Mouse (Mus musculus) c-Kit-negative CD71-positive TER-119-positive erythroid progenitor cells, embryonic 14.5 days (primary cell): Measurements from ENCODE around the gene Pik3cd.
"Not testable (repeated sequence)": the region's sequence is repeated elsewhere in the genome, so short reads cannot be mapped to it uniquely, and the experiment has no call there.

Source experiments
- DNase-seq: peaks from one replicate; pipeline ENCODE4 v3.0.0-alpha.2; 2013; ENCODE audit warnings: low read depth, low spot score

Gene Pik3cd

GRCm38 (mm10) chr4:149702210-149702979, at the start of gene Pik3cd:
Gene Pik3cd, minus strand, starts transcription at chr4:149702571.
- DNase-seq: no peak

- DNase-seq: no peak
Measured at GRCm38 (mm10) chr4:149750671-149751070, 48.3 kb upstream of the Pik3cd start.

DNA sequence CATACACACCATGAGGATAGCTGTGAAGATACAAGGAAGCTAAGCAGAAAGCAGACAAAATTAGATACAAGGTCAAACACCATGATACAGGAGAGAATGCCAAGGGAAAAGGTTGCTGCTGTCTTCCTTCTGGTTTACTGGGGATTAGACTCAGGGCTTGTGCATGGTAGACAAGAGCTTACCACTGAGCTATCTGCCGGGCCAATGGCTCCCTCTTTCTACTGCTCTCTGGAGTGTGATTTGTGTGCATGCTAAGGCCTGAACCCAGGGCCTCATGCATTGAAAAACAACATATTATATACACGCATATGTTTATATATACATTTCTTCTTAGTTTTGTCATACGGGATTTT, 47.3 kb upstream of the Pik3cd start:
- DNase-seq: not testable (repeated sequence)

DNA sequence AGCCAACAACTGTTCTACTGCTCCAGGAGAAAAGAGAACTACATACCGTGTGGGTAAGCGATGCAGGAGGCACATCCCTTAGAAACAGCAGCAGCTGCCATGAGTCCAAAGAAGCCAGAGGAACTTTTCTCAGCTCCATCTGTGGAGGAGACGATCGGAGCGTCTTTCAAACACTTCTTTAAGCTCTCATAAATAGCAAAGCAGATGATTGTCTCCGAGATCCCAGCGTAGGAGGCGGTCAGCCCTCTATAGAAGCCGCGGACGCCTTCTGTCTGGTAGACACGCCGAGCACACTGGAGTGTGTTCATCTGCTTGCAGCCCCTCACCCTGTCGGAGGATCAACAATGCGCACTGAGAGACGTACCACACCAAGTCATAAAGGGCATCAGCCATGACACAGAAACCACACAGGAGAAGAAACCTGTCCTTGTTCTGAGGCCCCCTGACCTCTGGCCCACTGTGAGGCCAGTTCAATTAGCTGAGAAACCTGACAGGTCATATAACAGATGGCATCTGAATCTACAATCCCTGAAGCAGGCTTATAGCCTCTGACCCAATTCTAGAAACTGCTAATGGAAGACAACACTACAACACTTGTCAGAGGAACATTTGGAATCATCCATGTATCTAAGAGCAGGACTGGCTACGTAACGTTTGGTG, 46.8 kb upstream of the Pik3cd start:
- DNase-seq: no peak

GRCm38 (mm10) chr4:149744119-149744518, 41.7 kb upstream of the Pik3cd start:
- DNase-seq: no peak

- DNase-seq: no peak
Measured at GRCm38 (mm10) chr4:149742011-149742530, 39.7 kb upstream of the Pik3cd start.

DNA sequence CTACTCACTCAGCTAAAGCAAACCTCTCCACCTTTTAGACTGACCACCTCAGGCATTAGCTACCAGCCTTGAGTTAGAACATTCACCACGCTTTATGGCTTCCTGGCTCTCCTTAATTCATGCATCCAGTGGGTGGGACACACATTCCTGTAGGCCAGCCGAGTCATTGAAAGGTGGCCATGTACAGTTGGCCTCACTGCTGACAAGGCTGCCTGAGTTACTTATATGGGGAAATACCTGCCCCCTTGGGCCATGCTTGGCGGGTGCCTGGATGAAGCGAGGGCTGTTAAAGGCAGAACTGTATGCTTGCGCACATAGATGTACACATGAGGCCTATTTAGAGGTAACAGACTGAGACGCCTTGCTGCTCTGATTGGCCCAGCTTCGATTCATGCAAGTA, 37.9 kb upstream of the Pik3cd start:
- no peak for DNase-seq

GRCm38 (mm10) chr4:149739478-149739877, 37.1 kb upstream of the Pik3cd start:
- no peak for DNase-seq

DNA sequence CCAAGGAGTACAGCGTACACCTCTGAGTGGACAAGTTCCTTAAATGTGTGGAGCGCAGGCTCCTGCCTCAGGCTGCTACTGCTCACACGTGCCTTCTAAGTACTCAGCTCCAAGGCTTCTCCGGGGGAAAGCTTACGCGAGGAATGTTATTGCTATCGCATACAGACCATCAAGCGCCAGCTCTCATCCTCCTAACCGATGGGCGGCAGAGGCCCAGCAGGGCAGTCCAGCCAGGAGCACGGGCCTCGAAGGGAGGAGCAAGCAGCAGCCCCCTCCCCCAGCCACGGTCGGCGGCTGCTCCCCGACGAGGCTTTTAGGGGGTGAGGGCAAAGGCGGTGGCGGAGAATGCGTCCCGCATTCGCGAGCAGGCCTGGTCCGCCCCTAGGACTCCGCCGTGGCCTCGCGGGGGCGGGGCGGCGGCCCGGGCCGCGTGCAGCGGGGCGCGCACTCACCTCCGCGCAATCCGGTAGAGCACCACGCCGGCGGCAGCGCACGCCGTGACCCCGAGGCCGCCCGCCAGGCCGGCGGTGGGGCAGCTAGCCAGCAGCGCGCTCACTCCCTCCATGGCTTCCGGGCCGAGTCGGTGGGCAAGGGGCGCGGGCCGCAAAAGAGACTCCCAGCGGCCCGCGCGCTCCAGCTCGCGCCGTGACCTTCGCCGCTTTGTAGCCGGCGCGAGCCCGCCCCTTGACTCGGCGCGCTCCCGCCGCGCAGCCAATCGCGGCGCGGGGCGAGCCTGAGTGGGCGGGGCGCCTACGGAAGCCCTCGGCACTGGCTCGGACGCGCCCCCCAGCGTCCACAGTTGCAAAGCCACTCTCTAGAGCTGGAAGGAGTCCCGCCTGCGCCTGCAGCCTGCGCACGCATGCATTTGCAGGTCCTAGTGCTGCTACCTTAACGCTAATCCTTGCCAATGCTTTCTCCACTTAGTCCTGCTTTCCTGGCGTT, 35.3 kb upstream of the Pik3cd start, which contains the start of gene Tmem201:
Gene Tmem201 (minus strand): TSS at position 662 of the 942 bp plus-strand sequence.
- peak; percentile 83 for DNase-seq

- DNase-seq: no peak
Measured at GRCm38 (mm10) chr4:149736581-149736980, 34.2 kb upstream of the Pik3cd start.

GRCm38 (mm10) chr4:149735624-149736250, 33.4 kb upstream of the Pik3cd start:
- no peak for DNase-seq

GRCm38 (mm10) chr4:149734730-149735475, 32.5 kb upstream of the Pik3cd start:
- DNase-seq: no peak

DNA sequence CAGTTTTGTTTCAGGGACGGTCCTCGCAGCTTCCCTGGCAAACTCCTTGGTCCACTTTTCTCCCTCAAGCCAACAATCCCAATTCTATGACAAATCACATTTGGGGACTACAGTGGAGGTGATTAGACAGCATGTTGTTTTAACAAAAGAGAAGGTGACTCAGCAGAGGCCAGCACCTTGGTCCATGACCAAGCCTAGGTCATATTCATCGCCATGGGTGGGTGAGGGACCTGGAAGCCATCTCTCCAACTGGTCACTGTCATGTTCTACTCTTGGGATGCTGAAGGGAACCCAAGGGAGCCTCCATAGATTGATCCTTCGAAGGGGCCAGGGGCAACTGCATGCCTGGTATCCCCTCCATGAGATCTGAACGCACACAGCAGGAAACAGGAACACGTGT, 31.9 kb upstream of the Pik3cd start:
- DNase-seq: no peak

- DNase-seq: no peak
Measured at GRCm38 (mm10) chr4:149733748-149734147, 31.4 kb upstream of the Pik3cd start.

GRCm38 (mm10) chr4:149732800-149733199, 30.4 kb upstream of the Pik3cd start:
- no peak for DNase-seq

GRCm38 (mm10) chr4:149732313-149732712, 29.9 kb upstream of the Pik3cd start:
- DNase-seq: no peak

DNA sequence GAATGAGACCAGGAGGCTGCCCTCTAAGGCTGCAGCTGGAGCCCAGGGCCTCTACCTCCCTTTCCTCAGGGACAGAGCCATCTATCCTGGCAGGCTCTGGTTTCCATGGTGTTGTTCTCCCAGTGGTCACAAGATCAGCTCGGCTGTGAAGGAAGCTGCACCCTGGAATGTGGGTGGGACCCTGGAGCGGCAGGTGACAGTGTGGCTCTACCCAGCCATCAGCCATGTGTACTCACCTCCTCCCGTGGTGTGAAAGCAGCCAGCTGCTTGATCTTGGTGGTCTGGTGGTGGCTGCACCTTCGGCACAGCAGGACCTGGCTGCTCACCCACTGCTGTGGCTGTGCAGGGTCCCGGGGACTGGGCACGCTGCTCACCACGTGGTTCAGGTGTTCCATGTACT, 28.5 kb upstream of the Pik3cd start:
- DNase-seq: no peak

- no peak for DNase-seq
Measured at GRCm38 (mm10) chr4:149728810-149729209, 26.4 kb upstream of the Pik3cd start.

GRCm38 (mm10) chr4:149727636-149728035, 25.3 kb upstream of the Pik3cd start:
- no peak for DNase-seq

DNA sequence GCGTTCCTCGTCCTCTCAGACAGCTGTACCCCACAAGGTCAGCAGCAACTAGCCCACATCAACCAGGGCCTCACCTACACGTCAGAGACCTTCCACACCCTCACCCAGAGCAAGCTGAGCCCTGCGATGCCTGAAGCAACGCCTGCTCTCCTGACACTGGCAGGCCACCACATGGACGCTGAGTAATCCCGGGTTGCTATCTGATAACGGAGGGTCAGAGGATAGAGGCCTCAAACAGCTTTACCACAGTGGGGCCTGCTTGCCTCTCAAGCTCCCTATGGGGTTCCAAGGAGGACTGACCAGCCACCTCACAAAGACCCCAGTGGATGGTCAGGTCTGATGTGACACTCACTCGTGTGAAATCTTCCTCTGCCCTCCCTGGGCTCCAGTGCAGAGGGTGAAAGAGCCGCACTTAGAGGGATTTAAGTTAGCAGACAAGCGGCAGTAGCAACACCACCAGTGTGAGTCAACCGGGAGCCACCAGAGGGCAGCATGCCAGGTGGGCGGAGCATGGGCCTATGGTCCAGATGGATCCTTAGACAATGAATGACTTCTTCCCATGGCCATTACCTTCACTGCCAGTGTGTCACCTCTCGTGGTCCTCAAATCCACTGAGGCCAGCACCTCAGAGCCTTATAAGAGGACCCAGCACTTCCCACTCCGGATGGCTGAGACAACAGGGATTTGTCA, 23.4 kb upstream of the Pik3cd start:
- DNase-seq: no peak
